ENCODE assay signal across 1 mouse cellular context in genomic region chr17:23705525-23706104, GRCm38 (mm10).
TF ChIP-seq lines count a peak whose summit lies in the region.

No protein-coding gene starts in this region.

TF ChIP-seq in ES-E14, 5 proteins besides CTCF, POLR2A, EP300 and RAD21:
- TF ChIP-seq CHD2 (IDR thresholded peaks at IDR 0.05; ENCODE audit: low read depth, low read length), result no peak
- TF ChIP-seq MAFK (IDR thresholded peaks at IDR 0.05; ENCODE audit: insufficient read depth, low read depth, low read length), result no peak
- no peak for TF ChIP-seq HCFC1 (IDR thresholded peaks at IDR 0.05; ENCODE audit: borderline replicate concordance, insufficient read depth, low read length)
- TF ChIP-seq ZC3H11A (IDR thresholded peaks at IDR 0.05; ENCODE audit: borderline replicate concordance, low read depth, low read length), result no peak
- no peak for TF ChIP-seq ZNF384 (IDR thresholded peaks at IDR 0.05; ENCODE audit: low read depth, low read length)
